Mouse (Mus musculus) lung, embryonic 16.5 days (tissue): ENCODE data around the gene Ccnj. TPM values are rescaled to one million over a fixed set of nuclear protein-coding genes. Genes with fewer than 3 reads are reported as not detected.

Source experiments
- ATAC-seq: fragments of 200-750 bp; cut with Nextera tagmentation; 2 replicates; pipeline ENCODE4 v1.8.0; 2017; ENCODE audit warnings: low read depth, mild to moderate bottlenecking, moderate library complexity
- H3K27ac ChIP-seq: fragments of 300-500 bp; sonication (generic); 2 replicates; pipeline ENCODE4 v1.5.1; 2014; ENCODE audit warnings: mild to moderate bottlenecking, control low read depth, low read length
- H3K27me3 ChIP-seq: fragments of 300-500 bp; sonication (generic); 2 replicates; pipeline ENCODE4 v1.6.1; 2014; ENCODE audit warnings: low read depth, low read length, mixed read lengths; ENCODE audit not compliant: control insufficient read depth, insufficient read depth
- H3K36me3 ChIP-seq: fragments of 300-500 bp; sonication (generic); 2 replicates; pipeline ENCODE4 v1.6.1; 2014; ENCODE audit warnings: low read length; ENCODE audit not compliant: control insufficient read depth, insufficient read depth
- H3K4me1 ChIP-seq: fragments of 300-500 bp; sonication (generic); replicated peaks from 2 replicates; pipeline ENCODE4 v1.6.1; 2014; ENCODE audit warnings: low read length, mixed read lengths; ENCODE audit not compliant: control insufficient read depth, insufficient read depth
- H3K4me2 ChIP-seq: fragments of 300-500 bp; sonication (generic); 2 replicates; pipeline ENCODE4 v1.6.1; 2014; ENCODE audit warnings: low read depth, low read length, control low read depth
- H3K4me3 ChIP-seq: fragments of 300-500 bp; sonication (generic); 2 replicates; pipeline ENCODE4 v1.5.1; 2014; ENCODE audit warnings: mild to moderate bottlenecking, low read length, control low read depth
- H3K9ac ChIP-seq: fragments of 300-500 bp; sonication (generic); 2 replicates; pipeline ENCODE4 v1.6.1; 2014; ENCODE audit warnings: low read length, control low read depth
- H3K9me3 ChIP-seq: fragments of 300-500 bp; sonication (generic); 2 replicates; pipeline ENCODE4 v1.6.1; 2016; ENCODE audit warnings: low read length; ENCODE audit not compliant: control insufficient read depth
- WGBS: fragments of 180-500 bp; shearing (Covaris S2); extraction: QIAGEN DNeasy Blood & Tissue Kit; methylation state at CpG from one replicate; pipeline ENCODE4 v1.1.7; 2014; 5-methylcytosine and 5-hydroxymethylcytosine counted together
- polyA plus RNA-seq: library from polyadenylated mRNA; unstranded; fragments of >200 nt; fragmentation: Nextera tagmentation; extraction: Ambion mirVana; gene quantifications from 2 replicates; pipeline ENCODE4 v1.2.1, GENCODE M21; 2015

Gene Ccnj
- polyA plus RNA-seq, 1 experiment from 2014 or later: 12.5 TPM

DNA sequence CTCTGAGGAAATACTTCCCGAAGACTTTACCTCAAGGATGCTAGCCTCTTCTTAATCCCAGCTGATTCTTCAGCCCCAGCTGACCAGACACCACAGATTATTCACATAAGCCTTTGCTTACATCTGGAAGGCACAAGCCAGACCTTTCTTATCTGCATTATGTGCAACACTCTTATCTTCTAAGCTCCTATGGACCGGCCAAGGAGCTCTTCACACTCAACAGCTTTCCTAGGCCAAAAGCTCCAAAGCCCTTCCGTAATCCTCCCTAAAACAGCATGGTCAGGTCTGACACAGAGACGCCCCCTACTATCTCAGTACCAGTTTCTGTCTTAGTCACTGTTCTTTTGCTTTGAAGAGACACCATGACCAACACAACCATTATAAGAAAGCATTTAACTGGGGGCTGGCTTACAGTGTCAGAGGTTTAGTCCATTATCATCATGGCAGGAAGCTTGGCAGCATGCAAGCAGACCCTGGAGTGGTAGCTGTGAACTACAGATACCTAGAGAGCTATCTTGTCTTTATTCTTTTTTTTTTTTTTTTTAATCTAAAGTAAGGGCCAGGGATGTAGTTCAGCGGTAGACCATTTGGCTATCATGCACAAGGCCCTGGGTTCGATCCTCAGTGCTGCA lies 13.1 kb upstream of the Ccnj start:
- H3K27ac ChIP-seq: no peak overlapping the region
- H3K27me3 ChIP-seq: no peaks in the 10 kb centered on the region
- H3K9ac ChIP-seq: no peak overlapping the region
- H3K4me1 ChIP-seq: peaks cover 3% of the 10 kb centered on the region; the same call in 1 of the 2 replicates
- ATAC-seq: no peak
- H3K9me3 ChIP-seq: no peaks in the 10 kb centered on the region
- no peak overlapping the region for H3K4me2 ChIP-seq
- no peaks in the 10 kb centered on the region for H3K36me3 ChIP-seq
- WGBS: 76% methylated on average over 6 of the region's 6 CpGs
- H3K4me3 ChIP-seq: no peak overlapping the region

DNA sequence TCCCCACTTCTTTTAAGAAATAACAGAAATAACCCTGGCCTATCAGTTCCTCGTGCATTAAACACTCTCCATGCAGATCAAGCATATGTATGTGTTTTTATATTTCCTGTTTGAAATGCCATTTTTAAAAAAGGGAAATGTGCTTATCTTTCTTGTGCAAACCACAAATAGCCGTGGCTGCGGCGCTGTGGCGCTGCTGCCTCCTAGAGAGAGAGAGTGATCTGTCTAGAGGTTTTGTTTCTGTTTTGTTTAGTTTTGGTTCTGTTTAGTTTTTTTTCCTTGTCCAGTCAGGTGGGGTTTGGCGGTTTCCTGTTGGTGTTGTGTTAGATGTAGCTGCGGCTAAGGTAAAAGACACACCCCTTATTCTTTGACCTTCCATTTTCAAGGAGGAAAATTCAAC lies 12.3 kb upstream of the Ccnj start:
- WGBS: 46% methylated on average over 7 of the region's 7 CpGs

DNA sequence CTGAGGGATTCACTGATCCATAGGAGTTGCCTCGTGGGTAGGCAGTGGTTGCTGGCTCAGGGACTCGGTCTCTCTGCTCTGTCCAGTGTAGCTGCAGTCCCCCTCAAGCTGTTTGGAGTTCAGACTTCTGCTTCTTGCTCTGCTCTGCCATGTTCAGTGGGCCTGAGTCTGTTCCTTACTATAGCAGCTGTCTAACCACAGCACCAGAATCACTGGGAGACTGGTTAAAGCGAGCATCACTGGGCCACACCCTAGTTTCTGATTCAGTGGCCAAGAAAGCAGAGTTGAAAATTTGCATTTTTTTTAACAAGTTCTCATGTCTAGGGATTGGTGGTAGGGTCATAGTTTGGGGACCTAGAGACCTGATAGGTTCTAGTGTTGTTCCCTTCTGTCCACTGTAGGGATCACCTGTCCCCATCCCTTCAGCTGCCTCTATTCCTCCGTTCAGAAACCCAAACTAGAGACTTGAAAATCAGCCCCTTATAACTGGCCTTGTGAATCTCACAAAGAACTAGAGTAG lies 9.7 kb upstream of the Ccnj start:
- no peaks in the 10 kb centered on the region for H3K4me1 ChIP-seq
- no peaks in the 10 kb centered on the region for H3K9me3 ChIP-seq
- no peak overlapping the region for H3K9ac ChIP-seq
- WGBS: 73% methylated on average over 4 of the region's 4 CpGs
- no peaks in the 10 kb centered on the region for H3K36me3 ChIP-seq
- H3K4me2 ChIP-seq: no peak overlapping the region
- no peak for ATAC-seq
- no peak overlapping the region for H3K27ac ChIP-seq
- no peak overlapping the region for H3K4me3 ChIP-seq
- H3K27me3 ChIP-seq: no peaks in the 10 kb centered on the region

More for the DNA sequence above, 12.3 kb upstream of the Ccnj start:
- Histone ChIP-seq H3K9ac (no peak overlapping the region), H3K27me3 (no peaks in the 10 kb centered on the region), H3K9me3 (no peaks in the 10 kb centered on the region), H3K4me2 (no peak overlapping the region), H3K36me3 (no peaks in the 10 kb centered on the region), H3K4me3 (no peak overlapping the region), H3K27ac (no peak overlapping the region), H3K4me1 (peaks cover 3% of the 10 kb centered on the region; the same call in 1 of the 2 replicates)
- no peak for ATAC-seq

DNA sequence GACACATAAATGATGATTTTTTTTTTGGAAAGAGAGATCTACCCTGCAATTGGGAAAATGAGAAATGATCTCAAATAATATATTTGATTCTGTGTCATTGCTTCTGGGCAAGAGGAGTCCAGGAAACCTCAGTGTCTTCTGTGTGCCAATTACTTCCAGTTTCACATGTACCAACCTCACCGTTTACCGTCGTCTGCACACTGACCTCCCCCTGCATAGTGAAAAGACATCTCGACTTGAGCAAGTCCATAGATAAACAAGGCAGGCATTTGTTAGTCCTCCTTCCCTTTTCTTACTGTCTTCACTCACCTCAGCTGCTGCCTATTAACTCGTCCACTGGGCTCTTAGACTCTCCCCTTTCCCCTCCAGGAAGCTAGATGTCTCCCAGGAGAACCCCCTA lies 5.4 kb upstream of the Ccnj start:
- Histone ChIP-seq H3K36me3 (no peaks in the 10 kb centered on the region), H3K9ac (no peak overlapping the region), H3K9me3 (no peaks in the 10 kb centered on the region), H3K27me3 (no peaks in the 10 kb centered on the region; the same call in 1 of the 2 replicates), H3K4me1 (0 out of 2 replicates have a peak, but pooled peaks cover 5% of the 10 kb centered on the region), H3K27ac (no peak overlapping the region), H3K4me2 (no peak overlapping the region), H3K4me3 (no peak overlapping the region)
- no peak for ATAC-seq
- 57% methylated on average over 5 of the region's 5 CpGs for WGBS

DNA sequence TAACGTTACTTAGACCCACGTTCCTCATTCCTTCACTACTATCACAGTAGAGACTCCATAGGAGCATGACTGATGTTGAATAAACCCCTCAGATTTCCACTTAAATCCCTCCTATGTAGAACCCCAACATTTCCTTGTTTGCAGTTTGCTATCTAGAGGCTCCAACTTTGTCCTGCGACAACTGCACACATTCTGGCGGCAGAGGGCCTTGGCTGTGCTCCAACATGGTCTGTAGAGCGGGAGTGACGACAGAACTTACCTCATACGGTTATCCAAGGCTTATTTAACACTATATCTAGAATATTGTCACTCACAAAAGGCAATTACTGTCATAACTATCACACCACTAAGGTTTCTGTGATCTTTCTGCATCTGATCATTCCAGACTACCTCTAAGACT lies 4.3 kb upstream of the Ccnj start:
- Histone ChIP-seq H3K9me3 (no peaks in the 10 kb centered on the region), H3K4me2 (no peak overlapping the region), H3K36me3 (no peaks in the 10 kb centered on the region), H3K27ac (no peak overlapping the region), H3K4me1 (0 out of 2 replicates have a peak, but pooled peaks cover 5% of the 10 kb centered on the region), H3K27me3 (no peaks in the 10 kb centered on the region; the same call in 1 of the 2 replicates), H3K9ac (no peak overlapping the region), H3K4me3 (no peak overlapping the region)
- WGBS: 29% methylated on average over 7 of the region's 7 CpGs
- ATAC-seq: no peak

DNA sequence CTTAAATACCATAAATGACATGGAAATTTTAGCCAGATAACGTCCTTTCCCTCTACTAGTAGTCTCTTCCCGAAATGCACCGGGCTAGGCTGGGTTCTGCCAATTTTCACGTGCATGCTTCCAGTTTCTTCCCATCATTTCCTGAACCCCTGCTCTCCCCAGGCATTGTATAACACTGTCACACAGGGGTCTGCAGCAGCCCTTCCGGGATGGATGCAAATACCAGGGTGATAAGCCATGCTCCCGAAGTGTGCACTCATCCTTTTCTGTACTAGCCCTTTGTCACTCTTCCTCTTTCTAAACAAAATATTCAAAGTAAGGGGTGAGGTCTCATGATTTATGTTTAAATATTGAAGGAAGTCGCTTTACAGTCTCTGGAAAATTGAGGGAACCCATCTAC lies 881 bp upstream of the Ccnj start:
- Histone ChIP-seq H3K9ac (peak overlapping the region; percentile 98), H3K4me3 (peak overlapping the region; percentile 77), H3K27ac (no peak overlapping the region), H3K9me3 (no peaks in the 10 kb centered on the region), H3K4me1 (peaks cover 12% of the 10 kb centered on the region), H3K27me3 (no peaks in the 10 kb centered on the region; the same call in 1 of the 2 replicates), H3K4me2 (peak overlapping the region; percentile 84), H3K36me3 (no peaks in the 10 kb centered on the region)
- WGBS: 44% methylated on average over 7 of the region's 7 CpGs
- no peak for ATAC-seq

DNA sequence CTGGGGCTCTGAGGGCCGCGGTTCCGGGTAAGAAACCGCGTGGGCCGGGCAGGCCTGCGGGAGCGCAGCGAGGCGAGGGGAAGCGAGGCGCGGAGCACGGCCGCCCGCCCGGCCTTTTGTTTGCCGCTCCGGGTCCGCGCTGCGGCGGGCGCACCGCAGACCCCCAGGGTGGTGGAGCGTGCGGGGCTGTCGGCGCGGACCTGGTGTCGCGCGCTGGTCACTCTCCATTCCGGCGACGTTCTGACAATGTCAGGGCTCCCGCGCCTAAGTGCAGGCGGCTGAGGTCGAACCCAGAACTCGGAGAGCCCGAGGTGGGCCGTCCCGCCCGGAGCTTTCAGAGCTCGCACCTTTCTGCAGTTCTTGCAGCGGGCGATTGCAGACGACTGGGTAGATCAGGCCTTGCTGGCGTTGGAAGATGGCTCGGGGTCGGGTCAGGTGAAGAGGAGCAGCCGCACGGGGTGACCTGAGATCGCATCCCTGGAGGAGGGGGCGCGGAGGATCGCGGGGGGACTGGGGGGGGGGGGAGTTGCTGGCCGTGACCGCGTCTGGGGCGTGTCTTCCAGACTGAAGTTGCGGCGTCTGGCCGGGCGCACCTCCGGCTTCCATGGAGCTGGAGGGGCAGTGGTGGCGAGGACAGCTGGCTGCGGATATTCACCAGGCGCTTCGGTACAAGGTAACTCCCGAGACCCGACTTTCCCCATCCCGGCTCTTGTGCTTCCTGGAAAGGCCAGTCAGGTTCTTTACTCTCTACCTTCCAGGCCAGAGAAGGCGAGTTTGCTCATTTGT lies 530 bp downstream of the Ccnj start:
- WGBS: 0% methylated on average over 57 of the region's 76 CpGs
- peak; percentile 57 for ATAC-seq
- peak overlapping the region; percentile 77 for H3K4me3 ChIP-seq
- H3K36me3 ChIP-seq: no peaks in the 10 kb centered on the region
- peak overlapping the region; percentile 89 for H3K27ac ChIP-seq
- H3K9ac ChIP-seq: peak overlapping the region; percentile 98
- no peaks in the 10 kb centered on the region for H3K9me3 ChIP-seq
- peak overlapping the region; percentile 84 for H3K4me2 ChIP-seq
- H3K4me1 ChIP-seq: peaks cover 12% of the 10 kb centered on the region
- no peaks in the 10 kb centered on the region; the same call in 1 of the 2 replicates for H3K27me3 ChIP-seq

DNA sequence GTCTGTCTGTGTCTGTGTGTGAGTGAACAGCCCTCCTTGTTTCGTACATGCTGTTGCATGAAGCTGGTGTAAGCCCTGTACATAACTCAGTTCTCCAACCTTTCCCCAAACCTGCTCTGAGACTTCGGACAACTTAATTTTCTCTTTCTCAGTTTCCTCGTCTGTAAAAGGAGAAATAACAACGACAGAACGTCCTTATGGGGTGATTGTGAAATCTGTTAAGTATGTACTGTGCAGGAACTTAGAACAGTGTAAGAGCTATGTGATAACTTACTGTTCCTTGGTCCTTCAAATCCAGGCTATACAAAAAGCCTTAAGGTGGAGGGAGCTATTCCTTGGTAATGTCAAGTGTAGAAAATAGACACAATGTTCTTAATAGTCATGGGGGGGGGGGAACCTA lies 1.3 kb downstream of the Ccnj start:
- peaks cover 6% of the 10 kb centered on the region; the same call in 1 of the 2 replicates for H3K36me3 ChIP-seq
- no peak overlapping the region for H3K27ac ChIP-seq
- H3K4me2 ChIP-seq: peak overlapping the region; percentile 84
- H3K4me3 ChIP-seq: peak overlapping the region; percentile 77
- no peaks in the 10 kb centered on the region for H3K9me3 ChIP-seq
- H3K9ac ChIP-seq: peak overlapping the region; percentile 98
- ATAC-seq: no peak
- WGBS: 15% methylated on average over 5 of the region's 5 CpGs
- peaks cover 12% of the 10 kb centered on the region for H3K4me1 ChIP-seq
- H3K27me3 ChIP-seq: no peaks in the 10 kb centered on the region; the same call in 1 of the 2 replicates

DNA sequence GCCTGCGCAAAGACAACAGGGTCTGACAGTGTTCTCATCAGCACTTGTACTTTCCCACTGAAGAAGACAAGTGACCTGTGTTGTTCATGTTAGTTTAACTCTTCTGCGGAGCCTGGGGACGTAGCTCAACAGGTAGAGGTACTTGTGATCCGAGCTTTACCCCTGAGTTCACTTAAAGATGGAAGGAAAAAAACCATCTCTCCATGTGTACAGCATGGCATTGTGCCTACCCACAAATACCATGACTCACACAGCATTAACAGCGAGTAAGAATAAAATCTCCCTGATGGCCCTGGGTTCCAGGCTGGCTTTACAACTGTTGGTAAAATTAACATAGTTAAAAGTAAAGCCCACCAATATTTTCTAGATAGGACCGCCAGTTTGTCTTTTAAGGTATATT lies 3.4 kb downstream of the Ccnj start:
- no peak overlapping the region for H3K9ac ChIP-seq
- H3K4me3 ChIP-seq: no peak overlapping the region
- no peaks in the 10 kb centered on the region for H3K9me3 ChIP-seq
- no peak overlapping the region for H3K4me2 ChIP-seq
- no peaks in the 10 kb centered on the region for H3K27me3 ChIP-seq
- no peak overlapping the region for H3K27ac ChIP-seq
- peaks cover 19% of the 10 kb centered on the region; the same call in 1 of the 2 replicates for H3K36me3 ChIP-seq
- 87% methylated on average over 6 of the region's 6 CpGs for WGBS
- peaks cover 15% of the 10 kb centered on the region for H3K4me1 ChIP-seq
- ATAC-seq: no peak
